22 mouse cellular contexts compared by ENCODE assay signal in genomic region chr3:121672135-121672790, GRCm38 (mm10). TPM values are rescaled to one million over a fixed set of nuclear protein-coding genes. Genes with fewer than 3 reads are reported as not detected.
DNase-seq lines count a peak whose midpoint lies in the region; ATAC-seq and TF ChIP-seq lines count a peak whose summit lies in the region.
"Had no signal": no experiment of that assay in that cellular context is flagged by ENCODE, and none has a peak within 500 bp of the region (broad histone marks: within the 10 kb centered on the region; RNA-seq: fewer than 3 reads in every experiment).

No protein-coding gene starts in this region.

- WGBS in kidney, embryonic 14.5 days = 77% methylated on average over 5 of the region's 5 CpGs
- WGBS in kidney, adult 2 months = 30% methylated on average over 5 of the region's 5 CpGs
- 90% methylated on average over 5 of the region's 5 CpGs for WGBS in midbrain, embryonic 14.5 days
- 86% methylated on average over 5 of the region's 5 CpGs for WGBS in forebrain, embryonic 11.5 days

- DNase-seq in kidney, adult 18-20 months = peak; percentile 60
- DNase-seq in Muller cell, postnatal 12 days (ENCODE audit: inconsistent ontology term) = peak; percentile 58
- peak; percentile 92 for DNase-seq in kidney, adult 2 months
- no peak for DNase-seq in midbrain, embryonic 14.5 days
- DNase-seq in forebrain, embryonic 11.5 days (ENCODE audit: low spot score) = no peak
- no peak for DNase-seq in ovary, postnatal 36 days (ENCODE audit: low spot score)
- DNase-seq: adrenal gland, adult 2 months; cerebellum, adult 18-20 months; gastrocnemius, postnatal 36 days; lung, adult 2 months; right cerebral cortex, postnatal 4 days had no signal

- no peak overlapping the region for H3K9ac ChIP-seq in kidney, embryonic 14.5 days (ENCODE audit: low read depth, low read length)
- no peak overlapping the region for H3K9ac ChIP-seq in midbrain, embryonic 14.5 days (replicated peaks; ENCODE audit: low read length)
- no peak overlapping the region for H3K9ac ChIP-seq in forebrain, embryonic 11.5 days (ENCODE audit: low read length)
- H3K9ac ChIP-seq: hindbrain, embryonic 12.5 days had no signal

- H3K4me2 ChIP-seq in kidney, embryonic 14.5 days (replicated peaks; ENCODE audit: low read depth, low read length) = no peak overlapping the region
- no peak overlapping the region for H3K4me2 ChIP-seq in midbrain, embryonic 14.5 days (ENCODE audit: low read length)
- no peak overlapping the region for H3K4me2 ChIP-seq in forebrain, embryonic 11.5 days (ENCODE audit: low read depth, low read length, severe bottlenecking)
- H3K4me2 ChIP-seq: hindbrain, embryonic 12.5 days had no signal

- ATAC-seq in kidney, embryonic 14.5 days (ENCODE audit: low FRiP score, low TSS enrichment) = no peak
- peak; percentile 57; the same call in 1 of the 2 replicates for ATAC-seq in megakaryocyte, adult 5-6 weeks (ENCODE audit: poor library complexity, severe bottlenecking)
- no peak for ATAC-seq in midbrain, embryonic 14.5 days (ENCODE audit: low FRiP score, low TSS enrichment)
- no peak for ATAC-seq in forebrain, embryonic 11.5 days (replicated peaks; ENCODE audit: low FRiP score)

- no peaks in the 10 kb centered on the region for H3K9me3 ChIP-seq in kidney, embryonic 14.5 days (ENCODE audit: control insufficient read depth, low read length)
- H3K9me3 ChIP-seq in midbrain, embryonic 14.5 days (ENCODE audit: control insufficient read depth, low read length) = no peaks in the 10 kb centered on the region
- H3K9me3 ChIP-seq in forebrain, embryonic 11.5 days (ENCODE audit: control insufficient read depth, low read length) = no peaks in the 10 kb centered on the region
- H3K9me3 ChIP-seq: embryonic facial prominence, embryonic 10.5 days; G1E; hindbrain, embryonic 12.5 days had no signal

- no peaks in the 10 kb centered on the region for H3K27me3 ChIP-seq in kidney, embryonic 14.5 days (ENCODE audit: control insufficient read depth, insufficient read depth, low read length)
- H3K27me3 ChIP-seq in kidney, adult 2 months (replicated peaks; ENCODE audit: control insufficient read depth, insufficient read depth, low read length) = no peaks in the 10 kb centered on the region
- no peaks in the 10 kb centered on the region for H3K27me3 ChIP-seq in midbrain, embryonic 14.5 days (ENCODE audit: control insufficient read depth, insufficient read depth, low read length)
- no peaks in the 10 kb centered on the region for H3K27me3 ChIP-seq in forebrain, embryonic 11.5 days (ENCODE audit: control insufficient read depth, insufficient read depth, low read length)
- H3K27me3 ChIP-seq: hindbrain, embryonic 12.5 days had no signal

- no peak overlapping the region for H3K4me3 ChIP-seq in kidney, embryonic 14.5 days (ENCODE audit: low read length)
- no peak overlapping the region for H3K4me3 ChIP-seq in kidney, adult 2 months (ENCODE audit: insufficient read depth, low read depth, low read length)
- H3K4me3 ChIP-seq in midbrain, embryonic 14.5 days (replicated peaks; ENCODE audit: low read depth, low read length) = no peak overlapping the region
- H3K4me3 ChIP-seq in forebrain, embryonic 11.5 days (ENCODE audit: low read depth, low read length) = no peak overlapping the region
- H3K4me3 ChIP-seq: embryonic facial prominence, embryonic 10.5 days; hindbrain, embryonic 12.5 days had no signal

- H3K36me3 ChIP-seq in kidney, embryonic 14.5 days (ENCODE audit: control insufficient read depth, insufficient read depth, low read length) = no peaks in the 10 kb centered on the region
- no peaks in the 10 kb centered on the region for H3K36me3 ChIP-seq in kidney, adult 2 months (ENCODE audit: control insufficient read depth, insufficient read depth, low read length)
- H3K36me3 ChIP-seq in midbrain, embryonic 14.5 days (ENCODE audit: control insufficient read depth, insufficient read depth, low read length) = no peaks in the 10 kb centered on the region
- no peaks in the 10 kb centered on the region for H3K36me3 ChIP-seq in forebrain, embryonic 11.5 days (ENCODE audit: control insufficient read depth, insufficient read depth, low read length)
- H3K36me3 ChIP-seq: embryonic facial prominence, embryonic 10.5 days; G1E; hindbrain, embryonic 12.5 days had no signal

- TF ChIP-seq CTCF in kidney, adult 2 months (conservative IDR thresholded peaks at IDR 0.05; ENCODE audit: insufficient read depth, insufficient read length, low read depth, low read length) = no peak

- no peak overlapping the region for H3K27ac ChIP-seq in kidney, embryonic 14.5 days (ENCODE audit: low read depth, low read length)
- H3K27ac ChIP-seq in kidney, adult 2 months (ENCODE audit: insufficient read depth, low read depth, low read length) = peak overlapping the region; percentile 58; the same call in 1 of the 2 replicates
- no peak overlapping the region for H3K27ac ChIP-seq in midbrain, embryonic 14.5 days (replicated peaks; ENCODE audit: low read depth, low read length)
- no peak overlapping the region for H3K27ac ChIP-seq in forebrain, embryonic 11.5 days (ENCODE audit: low read depth, low read length)
- H3K27ac ChIP-seq: embryonic facial prominence, embryonic 10.5 days; hindbrain, embryonic 12.5 days had no signal

- H3K4me1 ChIP-seq in kidney, embryonic 14.5 days (ENCODE audit: control insufficient read depth, insufficient read depth, low read length) = no peaks in the 10 kb centered on the region
- peaks cover 15% of the 10 kb centered on the region; the same call in 1 of the 2 replicates for H3K4me1 ChIP-seq in kidney, adult 2 months (ENCODE audit: control insufficient read depth, insufficient read depth, low read length)
- H3K4me1 ChIP-seq in midbrain, embryonic 14.5 days (ENCODE audit: control insufficient read depth, insufficient read depth, low read length) = no peaks in the 10 kb centered on the region
- no peaks in the 10 kb centered on the region for H3K4me1 ChIP-seq in forebrain, embryonic 11.5 days (replicated peaks; ENCODE audit: control insufficient read depth, insufficient read depth, low read length)
- H3K4me1 ChIP-seq: hindbrain, embryonic 12.5 days had no signal

- no peak for TF ChIP-seq POLR2A in kidney, adult 2 months (IDR thresholded peaks at IDR 0.05; ENCODE audit: low read depth, low read length)

RNA-seq across cellular contexts. Expression of gene 4930432M17Rik, which starts 1.7 kb away (rescaled TPM):
- not detected in 2 replicates for polyA plus RNA-seq in kidney, embryonic 14.5 days (2014; fragmentation: Nextera tagmentation; extraction: Ambion mirVana)
- not detected in 2 replicates for polyA plus RNA-seq in kidney, adult 2 months (2012; rRNA removed)
- not detected in 2 replicates for total RNA-seq in megakaryocyte, adult 5-6 weeks (2015)
- total RNA-seq in megakaryocyte, adult 5-6 weeks (2017) = not detected in 2 replicates
- not detected in 2 replicates for polyA plus RNA-seq in midbrain, embryonic 14.5 days (2014; fragmentation: Nextera tagmentation; extraction: Ambion mirVana)
- polyA plus RNA-seq in forebrain, embryonic 11.5 days (2014; fragmentation: Nextera tagmentation; extraction: Ambion mirVana) = not detected in 2 replicates
- total RNA-seq: adrenal gland, adult 2 months; gastrocnemius, postnatal 36 days had no signal
- polyA plus RNA-seq: adrenal gland, adult 2 months; brain, embryonic 14.5 days; C2C12; embryonic facial prominence, embryonic 10.5 days; frontal cortex, adult 2 months; G1E; heart, embryonic 14.5 days; hindbrain, embryonic 12.5 days; limb, embryonic 14.5 days; lung, adult 2 months; stomach, embryonic 14.5 days had no signal

RNA-seq across cellular contexts. Expression of gene F3, which starts 51.1 kb away (rescaled TPM):
- polyA plus RNA-seq in kidney, embryonic 14.5 days (2014; fragmentation: Nextera tagmentation; extraction: Ambion mirVana) = 16.6 and 19.3 TPM in 2 replicates
- 16.8 and 17.4 TPM in 2 replicates for polyA plus RNA-seq in kidney, adult 2 months (2012; rRNA removed)
- total RNA-seq in megakaryocyte, adult 5-6 weeks (2015) = 0.89 TPM in 1 of 2 replicates, not detected in the other
- 2.6 TPM in 1 of 2 replicates, not detected in the other for total RNA-seq in megakaryocyte, adult 5-6 weeks (2017)
- polyA plus RNA-seq in midbrain, embryonic 14.5 days (2014; fragmentation: Nextera tagmentation; extraction: Ambion mirVana) = 6.9 and 7.2 TPM in 2 replicates
- polyA plus RNA-seq in forebrain, embryonic 11.5 days (2014; fragmentation: Nextera tagmentation; extraction: Ambion mirVana) = 8.0 and 9.2 TPM in 2 replicates
- total RNA-seq: G1E had no signal
- polyA plus RNA-seq: G1E had no signal

Comparison
In these comparisons a context has a peak if more than half of its experiments do, and no peak if none do; other contexts are left out.
1. DNase-seq: peak in kidney, adult 18-20 months (single experiment), Muller cell, postnatal 12 days (single experiment) and kidney, adult 2 months (single experiment); none in midbrain, embryonic 14.5 days (single experiment), forebrain, embryonic 11.5 days (single experiment) and ovary, postnatal 36 days (single experiment).